Mouse (Mus musculus) ES-Bruce4 (cell line): ENCODE data around the gene Ankrd31. TPM values are rescaled to one million over a fixed set of nuclear protein-coding genes. Genes with fewer than 3 reads are reported as not detected.

Experiments used
- H3K27ac ChIP-seq: 2 replicates; pipeline ENCODE4 v1.5.1; 2012; ENCODE audit warnings: low read length, inconsistent platforms; ENCODE audit not compliant: insufficient read depth
- H3K27me3 ChIP-seq: 2 replicates; pipeline ENCODE4 v1.6.1; 2012; ENCODE audit warnings: mild to moderate bottlenecking, low read length, inconsistent platforms; ENCODE audit not compliant: control insufficient read depth, poor library complexity, insufficient read depth, severe bottlenecking
- H3K36me3 ChIP-seq: 2 replicates; pipeline ENCODE4 v1.6.1; 2012; ENCODE audit warnings: inconsistent platforms, mild to moderate bottlenecking, low read length, moderate library complexity; ENCODE audit not compliant: control insufficient read depth, poor library complexity, insufficient read depth, severe bottlenecking
- H3K4me1 ChIP-seq: one replicate; pipeline ENCODE4 v1.8.1; 2011; ENCODE audit warnings: low read length; ENCODE audit not compliant: control insufficient read depth, insufficient read depth
- H3K4me3 ChIP-seq: 2 replicates; pipeline ENCODE4 v1.5.1; 2011; ENCODE audit warnings: low read depth, mild to moderate bottlenecking, low read length
- H3K9ac ChIP-seq: 2 replicates; pipeline ENCODE4 v1.6.1; 2012; ENCODE audit warnings: low read depth, mild to moderate bottlenecking, inconsistent platforms; ENCODE audit not compliant: poor library complexity, severe bottlenecking
- H3K9me3 ChIP-seq: replicated peaks from 2 replicates; pipeline ENCODE4 v1.6.1; 2012; ENCODE audit warnings: mild to moderate bottlenecking, low read length, inconsistent platforms; ENCODE audit not compliant: control insufficient read depth, poor library complexity, insufficient read depth, severe bottlenecking
- CTCF ChIP-seq: IDR thresholded peaks from one replicate; pipeline ENCODE4 v1.8.1; 2011; ENCODE audit warnings: low read depth, low read length
- EP300 ChIP-seq: IDR thresholded peaks from 2 replicates; pipeline ENCODE4 v1.6.1; 2011; ENCODE audit warnings: low read depth, low read length; ENCODE audit not compliant: insufficient read depth
- POLR2A ChIP-seq: IDR thresholded peaks from one replicate; pipeline ENCODE4 v1.8.1; 2011; ENCODE audit warnings: low read length; ENCODE audit not compliant: insufficient read depth
- polyA plus RNA-seq: library from polyadenylated mRNA; stranded (reverse); fragments of >200 nt; gene quantifications from 2 replicates; pipeline ENCODE4 v1.2.4, GENCODE M21; 2011; ENCODE audit warnings: low read depth; ENCODE audit not compliant: missing spikeins, insufficient read depth, insufficient read length

Gene Ankrd31
- 0.58 and 0.67 TPM in 2 replicates for polyA plus RNA-seq

- 0 out of 2 replicates have a peak, but pooled peaks cover 2% of the 10 kb centered on the region for H3K27me3 ChIP-seq
- H3K36me3 ChIP-seq, result no peaks in the 10 kb centered on the region
- H3K9me3 ChIP-seq, result no peaks in the 10 kb centered on the region
- no peak for TF ChIP-seq POLR2A
- TF ChIP-seq EP300, result no peak
- TF ChIP-seq CTCF, result no peak
- H3K4me3 ChIP-seq, result peak within 1 kb of the TSS; percentile 56
- no peak within 1 kb of the TSS for H3K9ac ChIP-seq
- H3K27ac ChIP-seq, result no peak within 1 kb of the TSS
- H3K4me1 ChIP-seq, result no peaks in the 10 kb centered on the region
Observed at GRCm38 (mm10) chr13:96748109-96748845, at the start of gene Ankrd31. TSS of gene Ankrd31 (plus strand) at chr13:96748272.

- Histone ChIP-seq H3K9ac (no peak overlapping the region), H3K36me3 (no peaks in the 10 kb centered on the region), H3K27ac (no peak overlapping the region), H3K4me3 (no peak overlapping the region), H3K27me3 (no peaks in the 10 kb centered on the region; the same call in 1 of the 2 replicates), H3K4me1 (no peaks in the 10 kb centered on the region), H3K9me3 (no peaks in the 10 kb centered on the region)
- no peak for TF ChIP-seq POLR2A
- no peak for TF ChIP-seq EP300
- no peak for TF ChIP-seq CTCF
Observed at GRCm38 (mm10) chr13:96702567-96703278, 45.3 kb upstream of the Ankrd31 start.

GRCm38 (mm10) chr13:96709269-96710233, 38.5 kb upstream of the Ankrd31 start:
- Histone ChIP-seq H3K27me3 (no peaks in the 10 kb centered on the region; the same call in 1 of the 2 replicates), H3K27ac (no peak overlapping the region), H3K4me1 (no peaks in the 10 kb centered on the region), H3K9ac (no peak overlapping the region), H3K4me3 (no peak overlapping the region), H3K36me3 (no peaks in the 10 kb centered on the region), H3K9me3 (no peaks in the 10 kb centered on the region)
- TF ChIP-seq POLR2A (no peak), CTCF (no peak), EP300 (no peak)

GRCm38 (mm10) chr13:96716311-96716710, 31.8 kb upstream of the Ankrd31 start:
- no peaks in the 10 kb centered on the region for H3K4me1 ChIP-seq
- no peak overlapping the region for H3K27ac ChIP-seq
- no peak overlapping the region for H3K4me3 ChIP-seq
- H3K9me3 ChIP-seq, result no peaks in the 10 kb centered on the region
- no peaks in the 10 kb centered on the region; the same call in 1 of the 2 replicates for H3K27me3 ChIP-seq
- no peak overlapping the region for H3K9ac ChIP-seq
- TF ChIP-seq EP300 (no peak), CTCF (no peak), POLR2A (no peak)
- H3K36me3 ChIP-seq, result no peaks in the 10 kb centered on the region

GRCm38 (mm10) chr13:96717821-96718220, 30.3 kb upstream of the Ankrd31 start:
- Histone ChIP-seq H3K27ac (no peak overlapping the region), H3K27me3 (no peaks in the 10 kb centered on the region; the same call in 1 of the 2 replicates), H3K4me1 (no peaks in the 10 kb centered on the region), H3K4me3 (no peak overlapping the region), H3K9ac (no peak overlapping the region), H3K36me3 (no peaks in the 10 kb centered on the region), H3K9me3 (no peaks in the 10 kb centered on the region)
- no peak for TF ChIP-seq CTCF
- no peak for TF ChIP-seq POLR2A
- no peak for TF ChIP-seq EP300
